Mouse (Mus musculus) ES-Bruce4 (cell line): ENCODE measurements around the gene Ift140.

Experiments used
- CTCF ChIP-seq: IDR thresholded peaks from one replicate; pipeline ENCODE4 v1.8.1; 2011; ENCODE audit warnings: low read depth, low read length
- EP300 ChIP-seq: IDR thresholded peaks from 2 replicates; pipeline ENCODE4 v1.6.1; 2011; ENCODE audit warnings: low read depth, low read length; ENCODE audit not compliant: insufficient read depth
- POLR2A ChIP-seq: IDR thresholded peaks from one replicate; pipeline ENCODE4 v1.8.1; 2011; ENCODE audit warnings: low read length; ENCODE audit not compliant: insufficient read depth

DNA sequence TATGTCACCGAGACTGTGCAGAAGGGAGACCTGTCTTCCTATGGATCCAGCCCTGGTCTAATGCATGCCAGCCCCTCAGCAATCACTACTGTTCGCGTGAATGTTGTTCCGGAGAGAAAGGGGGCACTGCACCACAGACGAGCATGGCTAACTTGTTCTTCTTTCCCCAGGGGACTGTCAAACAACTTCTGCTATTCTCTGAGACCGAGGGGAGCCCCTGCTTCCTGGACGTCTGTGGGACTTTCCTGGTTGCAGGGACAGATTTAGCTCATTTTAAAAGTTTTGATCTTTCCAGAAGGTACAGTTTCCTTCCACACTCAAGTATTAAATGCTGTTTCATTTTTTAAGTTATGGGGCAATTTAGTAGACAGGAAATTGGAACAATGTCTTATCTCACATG is 29.0 kb downstream of the Ift140 start:
- TF ChIP-seq CTCF (no peak), POLR2A (no peak), EP300 (no peak)
